Mouse (Mus musculus): Measurements from ENCODE around the gene Cyp2d34. TPM values are rescaled to one million over a fixed set of nuclear protein-coding genes. Genes with fewer than 3 reads are reported as not detected.

The Cyp2d34 gene
- polyA plus RNA-seq, 1 experiment = not detected

- no peak overlapping the region for H3K4me3 ChIP-seq (ENCODE audit: insufficient read depth, low read length)
- H3K27ac ChIP-seq (ENCODE audit: insufficient read depth, low read depth, low read length) = no peak overlapping the region
- TF ChIP-seq CTCF (IDR thresholded peaks at IDR 0.05; ENCODE audit: low read depth, low read length) (no peak), POLR2A (IDR thresholded peaks at IDR 0.05; ENCODE audit: borderline replicate concordance, low read depth, low read length) (no peak)
- no peaks in the 10 kb centered on the region for H3K4me1 ChIP-seq (ENCODE audit: control insufficient read depth, insufficient read depth, low read length)
These were observed 1.2 kb upstream of the Cyp2d34 start for GRCm38 (mm10) chr15:82621993-82622392.

- no peaks in the 10 kb centered on the region for H3K4me1 ChIP-seq (ENCODE audit: control insufficient read depth, insufficient read depth, low read length)
- TF ChIP-seq POLR2A (IDR thresholded peaks at IDR 0.05; ENCODE audit: borderline replicate concordance, low read depth, low read length) (no peak), CTCF (IDR thresholded peaks at IDR 0.05; ENCODE audit: low read depth, low read length) (no peak)
- H3K27ac ChIP-seq (ENCODE audit: insufficient read depth, low read depth, low read length) = no peak overlapping the region
- no peak overlapping the region for H3K4me3 ChIP-seq (ENCODE audit: insufficient read depth, low read length)
These were observed 2.3 kb downstream of the Cyp2d34 start for GRCm38 (mm10) chr15:82618362-82619020.

- TF ChIP-seq CTCF (IDR thresholded peaks at IDR 0.05; ENCODE audit: low read depth, low read length) (no peak), POLR2A (IDR thresholded peaks at IDR 0.05; ENCODE audit: borderline replicate concordance, low read depth, low read length) (no peak)
- Histone ChIP-seq H3K4me3 (ENCODE audit: insufficient read depth, low read length) (no peak overlapping the region), H3K27ac (ENCODE audit: insufficient read depth, low read depth, low read length) (no peak overlapping the region), H3K4me1 (ENCODE audit: control insufficient read depth, insufficient read depth, low read length) (no peaks in the 10 kb centered on the region)
These were observed 38.1 kb downstream of the Cyp2d34 start for GRCm38 (mm10) chr15:82582621-82583020.

- Histone ChIP-seq H3K4me3 (ENCODE audit: insufficient read depth, low read length) (no peak overlapping the region), H3K4me1 (ENCODE audit: control insufficient read depth, insufficient read depth, low read length) (no peaks in the 10 kb centered on the region), H3K27ac (ENCODE audit: insufficient read depth, low read depth, low read length) (no peak overlapping the region)
- TF ChIP-seq POLR2A (IDR thresholded peaks at IDR 0.05; ENCODE audit: borderline replicate concordance, low read depth, low read length) (no peak), CTCF (IDR thresholded peaks at IDR 0.05; ENCODE audit: low read depth, low read length) (no peak)
These were observed 41.7 kb downstream of the Cyp2d34 start for GRCm38 (mm10) chr15:82579071-82579470.

- no peaks in the 10 kb centered on the region for H3K4me1 ChIP-seq (ENCODE audit: control insufficient read depth, insufficient read depth, low read length)
- H3K4me3 ChIP-seq (ENCODE audit: insufficient read depth, low read length) = no peak overlapping the region
- TF ChIP-seq CTCF (IDR thresholded peaks at IDR 0.05; ENCODE audit: low read depth, low read length) (no peak), POLR2A (IDR thresholded peaks at IDR 0.05; ENCODE audit: borderline replicate concordance, low read depth, low read length) (no peak)
- H3K27ac ChIP-seq (ENCODE audit: insufficient read depth, low read depth, low read length) = no peak overlapping the region
These were observed 47.9 kb downstream of the Cyp2d34 start for GRCm38 (mm10) chr15:82572856-82573255.

Other genes with a start within 250 kb of the Cyp2d34 start
- gene Cyp2d22, start 240.7 kb downstream of the Cyp2d34 start, polyA plus RNA-seq (2012; ENCODE audit: insufficient read depth, insufficient read length, missing spikeins) = 0.39 and 0.78 TPM in 2 replicates
- not detected in 2 replicates for gene Cyp2d11, start 226.9 kb downstream of the Cyp2d34 start, polyA plus RNA-seq (2012; ENCODE audit: insufficient read depth, insufficient read length, missing spikeins)
- not detected in 2 replicates for gene Cyp2d10, start 213.8 kb downstream of the Cyp2d34 start, polyA plus RNA-seq (2012; ENCODE audit: insufficient read depth, insufficient read length, missing spikeins)
- gene Cyp2d9, start 187.5 kb downstream of the Cyp2d34 start, polyA plus RNA-seq (2012; ENCODE audit: insufficient read depth, insufficient read length, missing spikeins) = not detected in 2 replicates
- gene Cyp2d12, start 65.9 kb downstream of the Cyp2d34 start, polyA plus RNA-seq (2012; ENCODE audit: insufficient read depth, insufficient read length, missing spikeins) = not detected in 2 replicates
- gene Cyp2d40, start 143.2 kb upstream of the Cyp2d34 start, polyA plus RNA-seq (2012; ENCODE audit: insufficient read depth, insufficient read length, missing spikeins) = not detected in 2 replicates
- not detected in 2 replicates for gene Cyp2d26, start 173.3 kb upstream of the Cyp2d34 start, polyA plus RNA-seq (2012; ENCODE audit: insufficient read depth, insufficient read length, missing spikeins)

All from bone marrow macrophage, adult 2 months (primary cell).